Mouse (Mus musculus): ENCODE data around the gene Bmi1.

Gene Bmi1

DNA sequence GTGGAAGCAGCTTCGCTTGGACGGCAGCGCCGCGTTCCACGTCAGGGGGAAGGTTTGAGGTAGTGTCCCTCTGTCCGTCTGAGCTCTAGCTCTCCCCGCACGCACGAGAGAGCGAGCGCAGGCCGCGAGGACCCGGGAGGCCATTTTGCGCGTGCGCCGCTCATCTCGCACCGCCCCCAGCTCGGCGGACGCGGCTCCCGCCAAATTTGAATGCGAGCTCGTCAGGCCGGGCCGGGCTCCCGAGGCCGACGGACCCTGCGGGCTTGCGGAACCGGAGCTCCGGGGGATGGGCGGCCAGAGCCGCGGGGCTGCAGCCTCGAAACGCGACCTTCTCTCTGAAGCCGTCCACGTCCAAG is 11.9 kb downstream of the Bmi1 start:
- peak; percentile 15 for DNase-seq

DNA sequence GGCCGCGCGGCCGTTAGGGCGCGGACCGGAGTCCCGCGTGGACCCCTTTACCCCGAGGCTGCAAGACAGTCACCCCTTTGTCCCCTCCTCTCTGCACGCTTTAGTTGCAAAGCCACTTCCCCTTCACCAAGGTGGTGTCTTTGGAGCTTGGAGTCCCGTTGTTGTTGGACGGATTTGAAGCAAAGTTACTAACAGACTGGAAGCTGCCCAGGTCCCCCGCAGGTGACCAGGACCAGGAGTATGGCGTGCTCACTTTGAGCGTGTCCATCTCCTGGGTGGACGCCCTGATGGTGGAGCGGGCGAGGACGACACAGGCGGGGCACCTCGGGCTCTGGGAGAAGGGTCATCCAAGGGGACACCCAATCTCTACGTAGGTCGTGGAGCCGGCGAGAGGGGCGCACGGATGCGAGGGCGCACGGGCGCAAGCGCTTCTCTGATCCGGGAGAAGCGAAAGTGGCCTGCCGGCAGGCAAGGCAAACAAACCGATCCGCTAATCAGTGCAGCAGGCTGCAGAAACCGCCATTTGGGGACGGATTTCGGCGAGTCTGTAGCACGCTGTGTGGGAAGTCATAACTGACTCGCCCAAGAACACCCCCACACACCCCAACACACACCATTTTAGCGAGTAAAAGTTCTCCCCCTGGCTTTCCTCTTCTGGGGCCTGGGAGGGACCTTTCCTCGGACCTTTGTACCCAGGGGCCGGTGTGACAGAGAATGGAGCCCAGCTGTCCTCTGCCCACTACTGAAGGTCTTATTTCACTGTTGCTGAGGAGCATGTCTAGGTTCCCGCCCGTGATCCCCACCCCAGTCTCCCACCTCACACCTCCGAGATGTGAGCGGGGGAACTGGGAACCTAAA is 12.5 kb downstream of the Bmi1 start:
- peak; percentile 43 for DNase-seq

GRCm38 (mm10) chr2:18690055-18690691 is 13.4 kb downstream of the Bmi1 start:
- DNase-seq, result no peak

GRCm38 (mm10) chr2:18690756-18691155 is 13.9 kb downstream of the Bmi1 start:
- DNase-seq, result no peak

- no peak for DNase-seq
Observed at GRCm38 (mm10) chr2:18692031-18692430, 15.2 kb downstream of the Bmi1 start.

- DNase-seq, result no peak
Observed at GRCm38 (mm10) chr2:18692548-18692947, 15.7 kb downstream of the Bmi1 start.

GRCm38 (mm10) chr2:18693491-18693870 is 16.7 kb downstream of the Bmi1 start:
- no peak for DNase-seq

DNA sequence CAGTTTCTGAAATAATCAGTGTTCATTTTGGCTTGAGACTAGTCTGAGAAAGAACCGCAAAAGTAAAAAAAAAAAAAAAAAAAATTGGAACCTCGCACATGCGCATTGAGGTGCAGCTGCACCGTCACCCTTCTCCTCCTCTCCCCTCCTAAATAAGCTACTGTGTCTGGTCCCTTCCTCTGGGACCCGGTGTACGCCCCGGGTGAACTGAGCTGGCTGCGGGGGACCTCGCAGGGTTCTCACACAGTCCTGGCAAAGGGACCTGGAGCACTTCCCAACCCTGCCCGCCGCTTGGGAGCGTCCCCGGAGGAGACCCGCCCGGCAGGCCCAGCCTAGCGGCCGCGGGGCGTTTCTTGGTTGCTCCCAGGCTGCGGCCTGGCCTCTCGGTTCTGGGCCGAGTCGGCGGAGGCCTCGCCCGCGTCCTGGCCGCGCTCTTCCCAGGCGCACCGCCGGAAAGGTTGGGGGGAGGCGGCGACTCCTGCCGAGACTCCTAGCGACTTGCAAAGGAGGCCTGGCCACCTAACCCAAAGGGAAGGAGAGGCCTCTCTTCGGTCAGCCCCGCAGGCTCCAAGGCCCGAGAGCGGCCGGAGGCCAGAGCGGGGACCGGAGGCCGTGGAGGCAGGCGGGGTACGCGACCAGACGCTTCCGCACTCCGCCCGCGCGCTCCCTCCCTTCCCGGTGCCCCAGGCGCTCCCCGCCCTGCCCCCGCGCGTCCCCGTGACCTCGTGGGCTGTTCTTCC is 17.2 kb downstream of the Bmi1 start, which contains the start of gene Spag6:
Gene Spag6 (plus strand): TSS at position 162 of the 740 bp plus-strand sequence.
- DNase-seq, result peak; percentile 66

DNA sequence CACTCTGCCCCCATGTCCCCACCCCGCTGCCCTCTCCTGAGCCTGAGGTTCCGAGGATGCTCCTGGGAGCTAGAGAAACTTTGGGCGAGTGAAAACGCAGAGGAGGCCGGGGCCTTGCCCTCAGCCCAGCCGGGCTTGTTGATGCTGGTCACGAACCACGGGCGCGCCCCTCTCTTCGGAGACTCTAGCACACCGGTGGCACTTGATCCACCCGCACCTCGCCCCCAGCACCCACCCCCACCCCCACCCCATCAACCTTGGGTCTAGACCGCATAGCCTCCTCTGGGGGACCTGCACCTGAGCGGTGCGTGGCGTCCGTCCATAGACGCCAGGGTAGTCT is 17.8 kb downstream of the Bmi1 start:
- DNase-seq, result no peak

DNA sequence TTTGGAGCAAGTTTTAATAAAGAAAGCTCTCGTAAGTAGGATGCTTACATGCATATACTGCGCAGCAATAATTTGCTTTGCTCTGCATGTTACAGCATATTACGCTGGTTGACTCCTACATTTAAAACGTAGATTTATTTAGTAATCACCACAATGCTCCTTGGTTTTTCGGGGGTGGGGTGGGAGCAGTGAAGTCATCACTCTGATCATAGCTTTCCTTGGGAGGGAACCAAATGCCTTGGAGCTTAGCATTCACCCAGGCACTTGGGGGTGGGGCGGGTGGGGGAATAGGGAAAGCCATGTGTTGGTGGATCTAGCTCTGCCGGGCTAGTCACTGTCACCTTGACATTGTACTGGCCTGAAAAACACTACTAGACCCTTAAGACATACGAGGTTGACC is 18.3 kb downstream of the Bmi1 start:
- DNase-seq, result no peak

- no peak for DNase-seq
Observed at GRCm38 (mm10) chr2:18695629-18696150, 18.9 kb downstream of the Bmi1 start.

GRCm38 (mm10) chr2:18697591-18698244 is 20.9 kb downstream of the Bmi1 start:
- DNase-seq, result no peak

DNA sequence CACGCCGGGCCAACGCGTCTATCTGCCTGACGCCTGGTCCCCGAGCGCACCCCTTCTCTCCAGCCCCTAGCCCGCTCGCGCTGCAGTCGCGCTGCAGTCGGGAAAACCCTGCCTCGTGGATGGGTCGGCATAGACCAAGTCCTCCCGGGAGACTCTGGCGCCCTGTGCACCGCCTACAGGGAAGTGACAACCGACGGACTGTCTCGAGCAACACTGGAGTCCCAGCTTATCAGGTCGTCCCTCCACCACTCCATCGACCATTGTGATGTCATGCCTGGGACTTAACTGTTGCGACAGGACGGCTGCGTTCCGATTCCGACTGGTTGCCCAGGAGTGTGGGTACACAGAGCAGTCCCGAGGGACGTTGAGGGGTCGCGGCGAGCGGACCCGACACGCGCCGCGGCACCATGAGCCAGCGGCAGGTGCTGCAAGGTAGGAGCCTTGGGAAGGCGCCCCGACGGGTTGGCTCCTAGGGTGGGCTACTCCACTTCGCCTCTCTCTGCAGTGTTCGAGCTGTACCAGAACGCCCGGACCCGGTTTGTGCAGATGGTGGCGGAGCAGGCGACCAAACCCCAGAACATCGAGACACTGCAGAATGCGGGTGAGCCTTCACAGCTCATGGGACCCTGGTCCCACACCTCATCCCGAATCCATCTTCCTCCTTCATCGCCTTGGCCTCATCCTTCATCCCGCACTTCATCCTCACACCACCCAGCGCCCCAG is 22.0 kb downstream of the Bmi1 start:
- DNase-seq, result peak; percentile 11

- no peak for DNase-seq
Observed at GRCm38 (mm10) chr2:18699401-18699990, 22.7 kb downstream of the Bmi1 start.

DNA sequence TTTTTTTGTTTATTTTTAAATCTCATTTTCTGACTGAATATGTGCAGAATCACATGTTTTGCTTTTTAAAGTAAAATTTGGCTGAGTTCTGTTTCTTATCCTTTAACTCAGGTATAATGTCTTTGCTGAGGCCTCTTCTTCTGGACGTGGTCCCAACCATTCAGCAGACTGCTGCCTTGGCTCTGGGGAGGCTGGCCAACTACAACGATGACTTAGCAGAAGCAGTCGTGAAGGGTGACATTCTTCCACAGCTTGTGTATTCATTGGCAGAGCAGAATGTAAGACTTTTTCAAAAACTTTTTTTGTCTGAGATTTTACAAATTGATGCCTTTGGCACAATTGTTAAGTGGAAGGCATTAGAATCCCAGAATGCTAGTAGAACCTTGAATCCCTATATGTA is 33.5 kb downstream of the Bmi1 start:
- DNase-seq, result no peak

DNA sequence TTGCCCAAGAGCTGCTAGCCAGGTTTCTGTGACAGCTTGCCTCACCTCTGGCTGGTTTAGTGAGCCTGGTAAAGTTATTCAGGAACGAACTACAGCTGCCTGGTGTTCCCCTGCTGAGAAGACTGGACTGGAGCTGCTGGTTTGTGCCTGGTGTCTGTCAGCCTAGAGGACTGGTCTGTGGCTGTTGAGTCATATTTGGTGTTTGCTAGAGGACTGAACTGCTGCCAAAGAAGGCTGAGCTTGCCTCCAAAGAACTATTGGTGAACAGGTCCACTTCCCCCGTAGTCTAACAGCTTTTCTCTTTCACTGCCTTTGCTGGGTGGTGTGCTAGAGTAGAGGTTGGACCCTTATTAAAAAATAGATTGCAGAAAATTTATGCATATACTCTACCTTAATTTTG is 36.3 kb downstream of the Bmi1 start:
- DNase-seq, result no peak

- no peak for DNase-seq
Observed at GRCm38 (mm10) chr2:18714337-18714736, 37.5 kb downstream of the Bmi1 start.

- no peak for DNase-seq
Observed at GRCm38 (mm10) chr2:18718521-18718920, 41.7 kb downstream of the Bmi1 start.

- DNase-seq, result no peak
Observed at GRCm38 (mm10) chr2:18722208-18722830, 45.5 kb downstream of the Bmi1 start.

- no peak for DNase-seq
Observed at GRCm38 (mm10) chr2:18724462-18724861, 47.6 kb downstream of the Bmi1 start.

- no peak for DNase-seq
Observed at GRCm38 (mm10) chr2:18725880-18726279, 49.1 kb downstream of the Bmi1 start.

DNA sequence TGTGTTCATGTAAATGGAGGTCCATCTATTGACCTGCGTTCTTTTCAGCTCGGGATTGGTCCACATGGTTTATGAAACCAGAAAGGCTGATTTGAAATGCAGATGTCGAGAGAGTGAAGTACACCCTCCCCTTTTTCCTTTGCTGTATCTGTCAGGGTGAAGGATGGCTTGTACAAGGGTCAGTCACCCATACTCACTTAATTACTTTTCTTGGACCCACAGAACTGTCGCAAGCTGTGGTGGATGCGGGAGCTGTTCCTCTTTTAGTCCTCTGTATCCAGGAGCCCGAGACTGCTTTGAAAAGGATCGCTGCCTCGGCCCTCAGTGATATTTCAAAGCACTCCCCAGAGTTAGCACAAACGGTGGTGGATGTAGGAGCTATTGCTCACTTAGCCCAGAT is 54.9 kb downstream of the Bmi1 start:
- no peak for DNase-seq
